Mouse (Mus musculus) thymus, postnatal 36 days (tissue): ENCODE measurements around the gene Ms4a10.

Experiments
- DNase-seq, 2 experiments: peaks; one replicate each; pipeline ENCODE4 v3.0.0; 2022; ENCODE audit warnings: mixed read lengths in 2 of 2

The Ms4a10 gene

GRCm38 (mm10) chr19:10916506-10916905, 58.0 kb downstream of the Ms4a10 start:
- no peak for DNase-seq

DNA sequence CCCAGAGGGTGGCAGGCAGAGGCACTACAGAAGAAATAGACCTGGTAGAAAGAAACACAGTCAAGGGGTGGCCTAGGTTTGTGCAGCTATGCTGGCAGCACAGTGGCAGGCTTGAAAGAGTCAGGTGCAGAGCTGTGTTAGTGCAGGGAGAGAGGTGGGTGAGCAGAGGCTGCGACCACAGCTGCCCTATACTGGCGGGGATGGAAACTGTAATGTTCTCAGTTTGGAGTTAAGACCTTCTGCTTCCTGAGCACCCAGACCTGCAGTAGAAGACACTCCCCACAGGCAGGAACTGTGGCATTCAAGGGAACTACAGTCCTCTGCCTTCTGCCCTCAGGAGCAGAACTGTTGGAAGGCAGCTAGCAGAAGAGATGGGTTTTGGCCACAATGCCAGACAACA, 59.6 kb downstream of the Ms4a10 start:
- no peak for DNase-seq

DNA sequence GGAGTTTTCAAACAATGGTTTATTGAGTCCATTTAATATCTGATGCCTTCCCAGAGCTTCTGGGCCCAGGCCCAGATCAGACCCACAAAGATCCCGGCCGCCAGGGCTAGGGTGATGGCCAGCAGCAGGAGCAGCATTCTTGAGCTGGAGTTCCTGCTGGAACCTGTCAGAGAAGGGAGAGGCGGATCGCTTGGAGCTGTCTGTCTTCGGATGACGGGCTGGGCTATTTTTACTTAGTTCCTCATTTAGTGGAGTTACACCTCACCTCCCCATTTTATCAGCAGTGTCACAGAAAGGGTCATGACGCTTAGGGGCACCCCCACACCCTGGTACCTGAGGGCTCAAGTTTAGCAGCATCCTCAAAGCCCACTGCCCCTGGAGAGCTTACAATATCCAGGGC, 60.2 kb downstream of the Ms4a10 start:
- DNase-seq, result no peak
